Mouse (Mus musculus): ENCODE measurements around the gene Phldb2. TPM values are rescaled to one million over a fixed set of nuclear protein-coding genes. Genes with fewer than 3 reads are reported as not detected.

The Phldb2 gene
- total and polyA plus RNA-seq, 2 experiments from 2014 or later = 4.2 to 25.2 TPM

DNA sequence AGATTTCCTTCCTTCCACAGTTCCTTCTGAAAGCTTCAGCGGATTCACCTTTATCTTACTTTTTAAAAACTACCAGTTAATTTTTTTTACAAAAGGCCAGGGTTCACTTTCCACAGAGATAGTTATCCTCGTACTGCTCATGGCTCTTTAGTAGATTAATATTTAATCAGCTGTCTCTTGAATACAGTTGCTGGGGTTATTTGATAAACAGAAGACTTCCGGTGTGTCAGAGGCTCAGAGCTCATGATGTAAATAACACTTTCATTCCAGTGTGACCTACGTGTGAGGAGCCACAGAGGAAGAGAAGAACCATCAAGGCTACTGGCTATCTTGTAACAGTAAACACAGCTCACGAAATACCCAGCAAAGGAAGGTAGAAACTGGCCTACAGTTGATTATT lies 13.2 kb upstream of the Phldb2 start:
- H3K36me3 ChIP-seq (ENCODE audit: insufficient read depth) = no peaks in the 10 kb centered on the region

DNA sequence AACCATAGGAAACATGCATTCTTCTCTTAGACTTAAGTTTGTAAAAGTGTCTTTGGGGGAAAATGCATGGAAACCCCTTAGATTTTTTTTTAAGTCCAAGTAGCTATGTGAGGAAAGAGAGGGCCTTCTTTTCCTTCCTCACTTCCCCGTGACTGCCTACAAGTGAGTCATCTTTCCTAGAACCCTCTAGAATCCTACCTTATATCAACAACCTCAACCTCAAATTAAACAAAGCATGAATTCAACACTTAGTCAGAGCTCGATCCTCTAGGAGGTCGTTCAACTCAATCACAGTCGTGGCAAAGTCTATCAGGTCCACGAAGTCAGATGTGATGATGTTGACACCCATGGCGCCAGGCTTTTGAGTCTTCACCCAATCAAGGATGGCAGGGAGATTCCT lies 11.4 kb upstream of the Phldb2 start:
- WGBS = 94% methylated on average over 6 of the region's 6 CpGs
- no peak for TF ChIP-seq CTCF (IDR thresholded peaks at IDR 0.05; ENCODE audit: low read depth)
- no peaks in the 10 kb centered on the region for H3K9me3 ChIP-seq (ENCODE audit: low read length)

More for the DNA sequence above, 13.2 kb upstream of the Phldb2 start:
- Histone ChIP-seq H3K9ac (no peak overlapping the region), H3K4me1 (ENCODE audit: insufficient read depth) (no peaks in the 10 kb centered on the region), H3K9me3 (ENCODE audit: low read length) (no peaks in the 10 kb centered on the region), H3K27ac (ENCODE audit: low read depth, low read length) (no peak overlapping the region), H3K27me3 (ENCODE audit: insufficient read depth, low read length) (no peaks in the 10 kb centered on the region), H3K4me2 (ENCODE audit: low read depth) (no peak overlapping the region), H3K4me3 (ENCODE audit: low read depth, low read length) (no peak overlapping the region)
- DNase-seq (no peak), ATAC-seq (no peak)
- 84% methylated on average over 5 of the region's 5 CpGs for WGBS
- TF ChIP-seq CTCF (IDR thresholded peaks at IDR 0.05; ENCODE audit: low read depth) = no peak

DNA sequence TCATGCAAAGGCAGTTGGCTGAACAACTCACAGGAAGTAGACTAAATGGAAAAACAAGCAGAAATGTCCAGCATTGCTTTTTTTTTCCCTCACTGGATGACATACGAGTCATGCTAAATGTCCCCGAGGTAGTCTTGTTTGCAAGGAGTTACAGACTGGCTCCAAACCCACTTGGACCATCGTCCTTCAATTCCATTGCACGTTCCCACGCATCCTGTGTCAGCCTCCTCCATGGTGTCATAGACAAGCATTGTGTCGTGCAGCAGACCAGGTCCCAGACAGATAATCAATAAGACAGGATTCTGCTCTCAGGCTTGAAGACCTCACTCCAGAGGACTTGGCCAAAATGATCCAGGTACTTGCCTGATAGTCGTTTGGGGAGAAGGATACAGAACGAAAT lies 10.4 kb upstream of the Phldb2 start:
- ATAC-seq (no peak), DNase-seq (no peak)
- Histone ChIP-seq H3K4me1 (ENCODE audit: insufficient read depth) (no peaks in the 10 kb centered on the region), H3K4me3 (ENCODE audit: low read depth, low read length) (no peak overlapping the region), H3K36me3 (ENCODE audit: insufficient read depth) (0 out of 2 replicates have a peak, but pooled peaks cover 3% of the 10 kb centered on the region), H3K27me3 (ENCODE audit: insufficient read depth, low read length) (no peaks in the 10 kb centered on the region), H3K4me2 (ENCODE audit: low read depth) (no peak overlapping the region), H3K27ac (ENCODE audit: low read depth, low read length) (no peak overlapping the region), H3K9ac (no peak overlapping the region), H3K9me3 (ENCODE audit: low read length) (no peaks in the 10 kb centered on the region)
- WGBS = 88% methylated on average over 8 of the region's 8 CpGs
- no peak for TF ChIP-seq CTCF (IDR thresholded peaks at IDR 0.05; ENCODE audit: low read depth)

More for the DNA sequence above, 11.4 kb upstream of the Phldb2 start:
- DNase-seq (no peak), ATAC-seq (no peak)
- H3K27me3 ChIP-seq (ENCODE audit: insufficient read depth, low read length) = no peaks in the 10 kb centered on the region
- no peak overlapping the region for H3K27ac ChIP-seq (ENCODE audit: low read depth, low read length)
- 0 out of 2 replicates have a peak, but pooled peaks cover 3% of the 10 kb centered on the region for H3K36me3 ChIP-seq (ENCODE audit: insufficient read depth)
- no peak overlapping the region for H3K4me2 ChIP-seq (ENCODE audit: low read depth)
- no peaks in the 10 kb centered on the region for H3K4me1 ChIP-seq (ENCODE audit: insufficient read depth)
- no peak overlapping the region for H3K4me3 ChIP-seq (ENCODE audit: low read depth, low read length)
- H3K9ac ChIP-seq = no peak overlapping the region

DNA sequence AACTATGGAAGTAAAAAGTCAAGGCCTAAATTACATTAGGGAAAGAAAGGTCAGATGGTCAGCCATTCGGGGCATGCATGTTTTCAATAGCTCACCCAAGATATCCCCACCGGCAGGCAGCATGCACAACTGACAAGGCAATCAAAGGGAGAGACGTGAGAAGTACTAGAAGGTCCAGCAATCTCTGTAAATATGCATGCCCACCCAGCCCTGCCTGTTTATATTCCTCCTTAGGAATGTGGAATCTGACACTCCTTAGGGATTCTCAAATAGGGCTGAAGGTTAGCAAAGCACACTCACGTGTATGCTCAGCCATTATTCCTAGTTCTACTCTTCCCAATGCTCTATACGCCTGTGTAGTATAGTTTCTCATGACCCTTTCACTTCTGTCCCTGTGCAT lies 9.7 kb upstream of the Phldb2 start:
- ATAC-seq (no peak), DNase-seq (no peak)
- TF ChIP-seq CTCF (IDR thresholded peaks at IDR 0.05; ENCODE audit: low read depth) = no peak
- Histone ChIP-seq H3K27ac (ENCODE audit: low read depth, low read length) (no peak overlapping the region), H3K36me3 (ENCODE audit: insufficient read depth) (0 out of 2 replicates have a peak, but pooled peaks cover 3% of the 10 kb centered on the region), H3K4me3 (ENCODE audit: low read depth, low read length) (no peak overlapping the region), H3K9me3 (ENCODE audit: low read length) (no peaks in the 10 kb centered on the region), H3K9ac (no peak overlapping the region), H3K4me2 (ENCODE audit: low read depth) (no peak overlapping the region), H3K27me3 (ENCODE audit: insufficient read depth, low read length) (no peaks in the 10 kb centered on the region), H3K4me1 (ENCODE audit: insufficient read depth) (no peaks in the 10 kb centered on the region)
- WGBS = 79% methylated on average over 5 of the region's 5 CpGs

DNA sequence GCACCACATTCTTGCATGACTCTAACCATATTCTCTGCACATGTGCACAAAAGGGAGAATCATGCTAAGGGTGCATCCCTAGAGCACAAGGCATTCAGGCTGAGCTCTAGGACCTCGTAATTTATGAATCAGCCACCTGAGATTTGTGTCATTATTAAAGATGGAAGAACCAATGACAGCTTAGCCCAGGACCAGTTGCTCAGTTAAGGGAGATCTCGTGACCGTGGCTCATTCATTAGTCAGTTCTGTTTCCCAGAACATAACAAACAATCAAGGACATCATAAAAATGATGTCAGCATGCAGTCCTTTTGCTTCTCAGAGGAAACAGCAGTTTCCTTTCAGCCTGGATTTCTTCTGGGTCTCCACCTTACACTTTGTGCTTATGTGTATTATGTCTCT lies 7.6 kb upstream of the Phldb2 start:
- no peak for TF ChIP-seq CTCF (IDR thresholded peaks at IDR 0.05; ENCODE audit: low read depth)
- ATAC-seq = no peak
- Histone ChIP-seq H3K9ac (no peak overlapping the region), H3K27me3 (ENCODE audit: insufficient read depth, low read length) (no peaks in the 10 kb centered on the region), H3K9me3 (ENCODE audit: low read length) (no peaks in the 10 kb centered on the region), H3K4me1 (ENCODE audit: insufficient read depth) (no peaks in the 10 kb centered on the region), H3K36me3 (ENCODE audit: insufficient read depth) (0 out of 2 replicates have a peak, but pooled peaks cover 3% of the 10 kb centered on the region), H3K27ac (ENCODE audit: low read depth, low read length) (no peak overlapping the region), H3K4me2 (ENCODE audit: low read depth) (no peak overlapping the region), H3K4me3 (ENCODE audit: low read depth, low read length) (no peak overlapping the region)
- 88% methylated on average over 3 of the region's 3 CpGs for WGBS
- no peak for DNase-seq

DNA sequence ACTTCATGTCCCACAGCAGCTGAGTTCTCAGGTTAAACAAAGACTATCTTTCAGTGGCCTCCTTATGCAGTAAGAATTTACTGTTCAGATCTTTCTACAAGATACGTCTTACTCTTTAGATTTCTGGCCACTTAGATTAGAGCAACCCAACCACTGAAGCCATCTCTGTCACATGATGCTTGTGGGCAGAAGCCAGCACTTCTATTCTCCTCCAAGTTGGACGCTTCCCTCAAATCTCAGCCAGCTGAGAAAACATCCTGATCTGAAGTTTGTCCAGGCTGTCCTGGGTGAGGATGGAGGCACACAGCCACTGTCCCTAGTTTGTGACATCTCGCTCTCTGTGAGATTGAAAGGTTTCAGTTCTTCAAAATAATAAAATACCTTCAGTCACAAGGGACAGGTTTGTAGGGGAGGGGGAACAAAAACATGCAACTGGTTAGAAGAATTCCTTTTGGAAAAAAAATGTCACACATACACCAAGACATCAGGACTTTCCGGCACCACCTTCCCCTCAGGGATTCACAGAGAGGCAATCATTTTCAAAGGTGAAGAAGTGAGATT lies 3.1 kb upstream of the Phldb2 start:
- TF ChIP-seq CTCF (IDR thresholded peaks at IDR 0.05; ENCODE audit: low read depth) = no peak
- no peak for DNase-seq
- WGBS = 79% methylated on average over 4 of the region's 4 CpGs

DNA sequence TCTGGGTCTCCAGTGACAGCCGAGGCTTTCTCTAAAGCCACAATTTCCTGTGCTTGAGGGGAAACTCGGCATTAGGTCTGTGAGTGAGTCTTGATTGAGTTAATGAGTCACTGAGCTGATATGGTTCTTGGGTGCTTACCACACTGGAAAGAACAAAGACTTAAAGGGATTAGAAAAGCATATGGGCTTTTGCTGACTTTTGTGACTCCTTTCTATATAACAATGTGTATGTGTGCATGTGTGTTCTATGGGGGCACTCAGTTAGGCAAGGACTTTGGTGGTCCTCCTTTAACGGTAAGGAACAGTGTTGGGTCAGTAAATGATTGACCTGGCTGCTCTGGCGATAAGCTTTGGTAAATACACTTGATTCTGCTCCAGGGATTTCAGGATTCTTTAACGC lies 897 bp downstream of the Phldb2 start:
- no peaks in the 10 kb centered on the region for H3K36me3 ChIP-seq (ENCODE audit: insufficient read depth)
- ATAC-seq = no peak
- no peak overlapping the region for H3K9ac ChIP-seq
- H3K9me3 ChIP-seq (ENCODE audit: low read length) = no peaks in the 10 kb centered on the region
- no peak overlapping the region for H3K4me2 ChIP-seq (ENCODE audit: low read depth)
- 69% methylated on average over 5 of the region's 5 CpGs for WGBS
- H3K27me3 ChIP-seq (ENCODE audit: insufficient read depth, low read length) = no peaks in the 10 kb centered on the region
- no peak for TF ChIP-seq CTCF (IDR thresholded peaks at IDR 0.05; ENCODE audit: low read depth)
- H3K4me1 ChIP-seq (ENCODE audit: insufficient read depth) = no peaks in the 10 kb centered on the region
- H3K27ac ChIP-seq (ENCODE audit: low read depth, low read length) = no peak overlapping the region
- no peak overlapping the region for H3K4me3 ChIP-seq (ENCODE audit: low read depth, low read length)
- DNase-seq = no peak

More for the DNA sequence above, 3.1 kb upstream of the Phldb2 start:
- Histone ChIP-seq H3K9me3 (ENCODE audit: low read length) (no peaks in the 10 kb centered on the region), H3K27ac (ENCODE audit: low read depth, low read length) (no peak overlapping the region), H3K4me2 (ENCODE audit: low read depth) (no peak overlapping the region), H3K4me3 (ENCODE audit: low read depth, low read length) (no peak overlapping the region), H3K4me1 (ENCODE audit: insufficient read depth) (no peaks in the 10 kb centered on the region), H3K27me3 (ENCODE audit: insufficient read depth, low read length) (no peaks in the 10 kb centered on the region), H3K9ac (no peak overlapping the region), H3K36me3 (ENCODE audit: insufficient read depth) (0 out of 2 replicates have a peak, but pooled peaks cover 3% of the 10 kb centered on the region)
- ATAC-seq = no peak
